Mouse (Mus musculus) monocyte, adult 5-6 weeks (primary cell): Measurements from ENCODE around the gene Sbno2. TPM values are rescaled to one million over a fixed set of nuclear protein-coding genes. Genes with fewer than 3 reads are reported as not detected.

Experiments
- ATAC-seq: fragments of 153-309, 156-312 bp; replicated peaks from 2 replicates; pipeline ENCODE4 v1.8.0; 2017; ENCODE audit warnings: mild to moderate bottlenecking; ENCODE audit not compliant: low TSS enrichment, insufficient number of reproducible peaks, severe bottlenecking, poor library complexity, low FRiP score
- total RNA-seq: library from RNA; stranded (forward); fragments of 200-1000, 200-491, 200-594 nt; gene quantifications from 3 replicates; pipeline ENCODE4 v1.2.3, GENCODE M21; 2017

Sbno2 gene
- total RNA-seq, 1 experiment from 2014 or later, result 50.6 TPM

DNA sequence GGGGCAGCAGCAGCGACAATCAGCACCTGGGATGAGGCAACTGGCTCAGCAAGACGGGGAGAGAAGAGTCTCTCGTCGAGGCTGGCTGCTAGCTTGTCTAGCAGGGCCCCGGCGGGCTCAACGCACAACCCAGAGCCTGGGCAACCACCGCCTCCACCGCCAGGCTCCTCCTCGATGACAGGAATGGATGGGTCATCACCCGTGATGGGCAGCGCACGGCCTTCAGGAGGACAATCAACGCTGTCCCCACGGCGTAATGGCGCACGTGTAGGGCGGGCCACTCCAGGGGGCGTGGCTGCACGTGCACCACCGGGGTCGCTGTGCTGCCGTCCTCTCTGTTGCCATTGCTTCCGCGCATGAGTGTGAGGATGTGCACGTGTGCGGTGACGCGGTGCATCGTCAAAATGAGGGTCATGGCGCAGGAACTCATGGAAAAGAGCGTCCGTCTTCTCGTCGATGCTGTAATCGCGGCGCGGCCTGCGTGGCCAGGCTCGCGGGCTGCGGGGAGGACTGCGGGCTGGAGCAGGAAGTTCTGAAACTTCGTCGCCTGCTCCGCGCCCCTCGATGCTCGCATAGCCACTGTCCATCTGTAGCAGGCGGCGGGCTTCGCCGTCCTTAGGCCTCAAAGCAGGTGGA is 26.1 kb upstream of the Sbno2 start:
- ATAC-seq, result no peak

DNA sequence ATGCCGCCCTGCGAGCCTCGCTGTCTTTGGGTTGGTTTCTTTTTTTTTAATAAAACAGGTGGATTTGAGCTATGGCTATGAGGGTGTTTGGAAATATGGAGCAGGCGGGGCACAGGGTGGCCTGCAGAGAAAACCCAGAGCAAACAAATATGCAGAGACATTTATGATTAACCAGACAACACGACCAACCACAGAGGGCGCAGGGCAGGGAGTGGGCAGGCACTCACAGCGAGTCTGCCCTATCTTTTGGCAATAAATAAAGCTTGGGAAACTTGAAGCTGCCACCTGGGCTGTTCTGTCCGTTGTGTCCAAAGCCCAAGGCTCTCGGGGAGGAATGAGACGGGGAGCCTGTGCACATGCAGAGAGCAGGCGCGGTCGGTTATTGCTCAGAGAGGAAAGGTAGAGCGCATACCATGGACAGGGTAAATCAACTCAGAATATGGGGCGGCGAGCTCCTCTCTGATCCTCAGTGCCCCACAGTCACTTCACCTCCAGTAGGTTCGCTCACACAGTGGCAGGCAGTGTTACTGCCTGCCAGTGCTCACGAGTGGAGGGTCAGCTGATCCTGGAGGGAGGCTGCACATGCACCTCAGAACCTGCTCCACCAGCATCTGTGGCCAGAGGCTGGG is 25.1 kb upstream of the Sbno2 start:
- no peak for ATAC-seq

DNA sequence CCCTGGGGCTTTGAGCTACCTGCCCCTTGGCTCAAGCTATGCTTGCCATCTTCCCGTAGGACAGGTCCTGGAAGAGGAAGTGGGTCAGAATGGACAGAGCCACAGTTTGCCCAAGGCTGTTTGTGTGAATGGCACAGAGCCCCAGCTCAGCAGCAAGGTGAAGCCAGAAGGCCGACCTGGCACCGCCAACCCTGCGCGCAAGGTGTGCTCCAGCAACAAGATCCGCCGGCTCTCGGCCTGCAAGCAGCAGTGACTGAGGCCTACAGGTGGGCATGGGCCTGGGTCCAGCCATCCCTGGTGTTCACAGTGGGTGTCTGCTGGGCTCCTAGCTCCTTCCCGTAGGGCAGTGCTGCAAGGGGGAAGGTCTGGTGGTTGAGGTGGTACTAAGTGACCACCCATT is 24.5 kb upstream of the Sbno2 start:
- ATAC-seq, result no peak

DNA sequence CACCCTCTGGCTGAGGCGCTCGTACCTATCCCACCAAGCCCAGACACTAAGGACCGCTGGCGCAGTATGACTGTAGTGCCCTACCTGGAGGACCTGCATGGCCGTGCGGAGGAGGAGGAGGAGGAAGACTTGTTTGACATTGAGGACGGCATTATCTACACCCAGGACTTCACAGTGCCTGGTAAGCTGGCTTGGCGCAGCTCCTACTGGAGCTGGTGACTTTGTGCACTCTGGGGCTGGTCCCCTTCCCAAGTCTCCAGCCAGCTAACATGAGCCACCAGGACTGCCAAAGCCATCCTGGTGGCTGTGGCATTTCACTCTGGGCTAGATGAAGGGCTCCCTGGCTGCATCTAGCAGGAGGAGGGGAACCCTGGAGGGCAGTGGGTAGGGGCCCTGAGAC is 22.5 kb upstream of the Sbno2 start:
- no peak for ATAC-seq

GRCm38 (mm10) chr10:80123932-80124562 is 18.7 kb upstream of the Sbno2 start:
- ATAC-seq, result no peak

DNA sequence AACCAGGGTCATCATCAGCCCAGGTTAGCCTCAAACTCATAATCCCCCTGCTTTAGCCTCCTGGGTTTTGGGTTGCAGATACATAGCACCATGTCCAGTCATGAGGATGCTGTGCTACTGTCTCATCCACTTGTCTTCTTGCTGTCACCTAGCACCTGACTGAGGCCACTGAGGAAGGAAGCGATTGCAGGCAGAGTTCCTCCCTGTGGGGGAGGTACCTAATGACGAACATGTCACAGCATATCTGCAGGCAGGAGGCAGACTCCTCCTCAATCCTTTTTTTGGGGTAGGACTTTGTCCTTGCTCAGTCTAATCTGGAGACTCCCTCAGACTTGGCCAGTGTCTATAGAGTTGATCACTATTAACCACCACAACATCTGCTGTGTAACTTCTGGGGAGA is 16.3 kb upstream of the Sbno2 start:
- no peak for ATAC-seq

GRCm38 (mm10) chr10:80120146-80120545 is 14.8 kb upstream of the Sbno2 start:
- no peak for ATAC-seq

DNA sequence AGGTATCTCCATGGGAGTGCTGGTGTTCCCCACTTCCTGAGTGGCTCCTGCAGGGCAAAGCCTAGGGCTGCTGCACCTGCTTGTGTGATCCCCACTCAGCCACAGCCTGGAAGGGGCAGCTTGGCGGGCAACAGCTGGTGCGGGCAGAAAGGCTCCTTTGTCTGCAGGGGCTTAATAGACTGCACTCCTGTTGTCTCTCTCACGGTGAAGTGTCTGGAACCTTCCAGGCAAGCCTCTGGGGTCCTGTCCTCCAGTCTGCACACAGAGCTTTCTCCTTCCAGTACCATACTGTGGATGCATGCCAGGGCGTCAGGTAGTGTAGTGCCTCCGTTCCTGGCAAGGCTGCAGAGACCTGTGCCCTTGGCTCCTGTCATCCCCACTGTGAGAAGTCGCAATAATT is 13.2 kb upstream of the Sbno2 start:
- no peak for ATAC-seq

GRCm38 (mm10) chr10:80117736-80118135 is 12.4 kb upstream of the Sbno2 start:
- no peak for ATAC-seq

- ATAC-seq, result no peak
These were observed 11.7 kb upstream of the Sbno2 start for GRCm38 (mm10) chr10:80116927-80117691.

DNA sequence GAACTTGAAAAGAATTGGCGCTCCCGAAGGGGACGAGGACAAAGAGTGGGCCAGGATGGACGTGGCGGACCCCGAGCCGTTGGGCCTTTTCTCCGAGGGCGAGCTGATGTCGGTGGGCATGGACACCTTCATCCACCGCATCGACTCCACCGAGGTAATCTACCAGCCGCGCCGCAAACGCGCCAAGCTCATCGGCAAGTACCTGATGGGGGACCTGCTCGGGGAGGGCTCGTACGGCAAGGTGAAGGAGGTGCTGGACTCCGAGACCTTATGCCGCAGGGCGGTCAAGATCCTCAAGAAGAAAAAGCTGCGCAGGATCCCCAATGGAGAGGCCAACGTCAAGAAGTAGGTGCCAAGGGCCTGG is 11.2 kb upstream of the Sbno2 start:
- no peak for ATAC-seq

DNA sequence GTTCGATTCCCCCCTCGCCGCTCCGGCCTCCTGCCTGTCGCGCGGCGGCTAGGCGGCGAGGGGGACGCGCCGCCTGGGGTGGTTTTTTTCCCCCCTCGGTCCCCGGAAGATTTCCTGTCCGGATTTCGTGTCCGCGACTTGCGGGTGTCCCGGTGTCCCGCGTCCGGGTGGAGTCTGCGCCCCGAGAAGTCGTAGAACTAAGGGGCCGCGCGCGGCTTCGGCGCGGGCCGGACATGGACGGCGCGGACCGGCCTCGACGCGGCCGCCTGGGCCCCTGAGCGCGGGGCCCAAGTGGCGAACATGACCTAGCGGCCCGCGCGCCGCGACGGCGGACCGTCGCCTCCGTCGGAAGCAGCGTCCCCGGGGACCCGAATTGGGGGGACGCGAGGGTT is 10.6 kb upstream of the Sbno2 start:
- ATAC-seq, result no peak

DNA sequence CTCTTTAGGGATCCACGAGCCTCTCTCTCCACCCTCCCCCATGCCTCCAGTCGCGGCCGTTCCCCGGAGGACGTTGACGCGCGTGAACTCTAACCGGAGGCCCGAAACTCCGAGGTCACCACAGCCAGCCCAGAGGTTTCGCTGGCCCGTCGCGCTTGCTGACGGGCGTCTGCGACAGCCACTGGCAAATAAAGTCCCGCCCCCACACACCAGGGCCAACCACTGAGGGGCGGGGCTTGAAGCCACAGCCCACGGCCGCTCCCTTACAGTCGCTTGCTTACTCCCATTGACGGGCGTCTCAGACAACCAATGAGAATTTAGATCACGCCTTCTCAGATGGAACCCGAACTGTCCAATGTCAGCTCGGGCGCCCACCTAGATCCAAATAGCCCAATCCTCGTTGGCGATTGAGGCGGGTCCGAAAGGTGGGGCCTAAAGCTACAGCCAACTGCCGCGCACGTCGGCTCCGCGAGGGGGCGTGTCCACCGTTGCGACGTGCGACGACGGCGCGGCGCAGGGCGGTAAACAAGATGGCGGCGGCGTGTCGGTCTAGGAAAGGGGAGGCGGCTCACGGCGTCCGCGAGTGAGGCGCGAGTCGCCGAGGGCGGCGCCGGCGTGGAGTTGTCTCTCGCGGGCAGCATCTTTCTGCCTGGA is 10.0 kb upstream of the Sbno2 start, which contains the start of gene Stk11:
Gene Stk11, plus strand, starts transcription at position 514 of the 654 bp plus-strand sequence.
- peak; percentile 84 for ATAC-seq

DNA sequence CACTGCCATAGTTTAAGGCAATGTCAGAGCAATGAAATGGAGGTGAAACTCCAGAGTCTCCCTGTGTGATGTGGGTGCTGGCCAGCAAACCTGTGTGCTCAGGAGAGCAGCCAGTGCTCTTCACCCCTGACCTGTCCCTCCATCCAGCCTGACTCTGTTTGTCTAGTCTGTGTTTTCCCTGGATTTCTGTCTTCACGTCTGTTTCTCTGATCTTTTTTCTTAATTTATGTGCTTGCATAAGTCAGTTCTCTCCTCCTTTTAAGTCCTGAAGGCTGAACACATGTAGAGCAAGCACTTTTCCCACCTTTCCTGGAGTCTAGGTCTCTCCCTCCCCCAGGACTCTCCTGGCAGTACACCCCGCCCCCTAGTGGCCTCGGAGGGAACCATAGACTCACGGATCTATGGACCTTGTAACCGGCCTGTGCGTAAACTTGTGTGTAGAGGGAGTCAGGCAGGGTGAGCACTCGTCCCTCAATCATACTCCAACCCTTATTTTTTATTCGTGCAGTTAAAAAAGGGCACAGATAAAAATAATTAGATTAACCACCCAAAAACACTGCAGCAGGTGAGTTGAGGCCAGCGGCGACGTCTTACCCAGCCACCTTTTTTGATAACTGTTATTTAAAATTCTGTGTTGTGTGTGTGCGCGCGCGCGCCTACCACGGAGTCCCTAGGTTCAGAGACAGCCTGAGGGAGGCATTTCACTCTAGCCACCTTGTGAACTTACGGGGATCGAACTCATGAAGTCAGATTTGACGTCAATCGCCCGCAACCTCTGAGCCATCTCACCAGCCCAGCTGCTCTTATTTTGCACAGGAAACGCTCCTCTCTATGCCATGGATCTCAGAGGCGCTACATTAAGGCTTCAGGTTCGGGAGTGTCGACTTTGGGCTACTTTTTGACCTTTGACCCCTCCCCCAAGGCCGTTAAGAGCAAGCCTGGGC is 9.2 kb upstream of the Sbno2 start:
- peak; percentile 49 for ATAC-seq

DNA sequence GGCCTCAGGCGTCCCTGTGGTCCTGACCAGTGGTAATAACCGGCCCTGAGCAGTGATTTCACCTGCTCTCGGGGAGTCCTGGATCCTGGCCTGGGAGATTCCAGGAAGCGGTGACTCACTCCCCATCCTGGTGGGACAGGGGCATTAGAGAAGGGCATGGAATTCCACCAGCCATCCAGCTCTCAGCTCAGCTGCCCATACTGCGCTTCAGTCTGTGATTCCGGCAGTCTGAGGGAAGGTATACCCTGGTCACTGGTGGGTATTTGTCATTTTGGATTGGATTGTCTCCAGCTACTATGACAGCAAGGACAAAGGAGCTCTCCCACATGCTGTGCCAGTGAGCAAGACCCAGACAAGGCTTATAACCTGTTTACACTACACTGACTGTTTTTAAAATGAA is 2.3 kb upstream of the Sbno2 start:
- ATAC-seq, result no peak

DNA sequence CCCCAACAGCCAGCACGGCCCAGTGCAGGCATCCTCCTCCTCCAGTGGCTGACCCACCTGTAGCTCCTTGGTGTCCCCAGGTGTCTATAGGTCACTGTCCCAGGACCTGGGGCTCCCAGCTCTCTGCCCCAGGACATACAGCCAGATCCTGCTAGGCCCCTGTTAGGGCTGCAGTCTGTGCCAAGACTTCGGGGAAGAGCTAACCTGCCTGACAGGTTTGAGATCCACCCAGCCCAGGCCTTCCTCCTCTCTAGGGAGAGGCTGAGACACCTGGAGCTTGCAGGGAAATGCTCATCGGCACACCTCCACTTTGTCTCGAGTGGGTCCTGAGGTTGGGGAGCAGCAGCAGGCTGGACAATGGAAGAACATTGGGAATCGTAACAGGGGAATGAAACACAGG is 555 bp upstream of the Sbno2 start:
- ATAC-seq, result no peak

GRCm38 (mm10) chr10:80104181-80104580 is 1.2 kb downstream of the Sbno2 start:
- ATAC-seq, result no peak

GRCm38 (mm10) chr10:80103032-80103431 is 2.3 kb downstream of the Sbno2 start:
- no peak for ATAC-seq
